Mouse (Mus musculus) small intestine, adult 2 months (tissue): ENCODE data around the gene Bcl11a. TPM values are rescaled to one million over a fixed set of nuclear protein-coding genes. Genes with fewer than 3 reads are reported as not detected.

Experiments used
- H3K27ac ChIP-seq: fragments of 200-500 bp; 2 replicates; pipeline ENCODE4 v1.5.1; 2012; ENCODE audit warnings: low read depth, low read length, control low read depth, inconsistent platforms; ENCODE audit not compliant: insufficient read depth
- H3K27me3 ChIP-seq: fragments of 200-500 bp; 2 replicates; pipeline ENCODE4 v1.6.1; 2012; ENCODE audit warnings: mild to moderate bottlenecking, moderate library complexity, low read length, inconsistent platforms; ENCODE audit not compliant: control insufficient read depth, insufficient read depth
- H3K36me3 ChIP-seq: fragments of 200-500 bp; 2 replicates; pipeline ENCODE4 v1.6.1; 2012; ENCODE audit warnings: mild to moderate bottlenecking, low read length, control low read depth, inconsistent platforms; ENCODE audit not compliant: control insufficient read depth, insufficient read depth
- H3K4me1 ChIP-seq: fragments of 200-500 bp; 2 replicates; pipeline ENCODE4 v1.6.1; 2012; ENCODE audit warnings: low read length, inconsistent platforms, mixed read lengths; ENCODE audit not compliant: control insufficient read depth, insufficient read depth, insufficient read length
- H3K4me3 ChIP-seq: fragments of 200-500 bp; 2 replicates; pipeline ENCODE4 v1.5.1; 2012; ENCODE audit warnings: low read depth, mild to moderate bottlenecking, control low read depth, inconsistent platforms, low read length, moderate library complexity
- CTCF ChIP-seq: fragments of 200-500 bp; IDR thresholded peaks from 2 replicates; pipeline ENCODE4 v1.5.1; 2012; ENCODE audit warnings: low read depth, mild to moderate bottlenecking, control low read depth, inconsistent platforms, low read length, moderate library complexity, mixed read lengths; ENCODE audit not compliant: insufficient replicate concordance, insufficient read length; ENCODE audit errors: extremely low read depth
- POLR2A ChIP-seq: fragments of 200-500 bp; IDR thresholded peaks from 2 replicates; pipeline ENCODE4 v1.6.1; 2012; ENCODE audit warnings: low read depth, mild to moderate bottlenecking, control low read depth, inconsistent platforms, low read length, moderate library complexity
- WGBS: fragments of 180-500 bp; shearing (Covaris S2); methylation state at CpG from one replicate; pipeline ENCODE4 v1.1.7; 2018; 5-methylcytosine and 5-hydroxymethylcytosine counted together
- polyA plus RNA-seq: library from polyadenylated mRNA; depleted of rRNA; stranded (reverse); fragments of >200 nt; gene quantifications from 2 replicates; pipeline ENCODE4 v1.2.3, GENCODE M21; 2012

Bcl11a gene
- polyA plus RNA-seq, 1 experiment: 3.7 TPM

- Histone ChIP-seq H3K4me3 (no peak overlapping the region), H3K4me1 (0 out of 2 replicates have a peak, but pooled peaks cover 3% of the 10 kb centered on the region), H3K27me3 (no peaks in the 10 kb centered on the region), H3K36me3 (no peaks in the 10 kb centered on the region), H3K27ac (no peak overlapping the region)
- TF ChIP-seq POLR2A (no peak), CTCF (no peak)
- 93% methylated on average over 2 of the region's 2 CpGs for WGBS
These were observed 32.3 kb downstream of the Bcl11a start for GRCm38 (mm10) chr11:24110113-24110512.

DNA sequence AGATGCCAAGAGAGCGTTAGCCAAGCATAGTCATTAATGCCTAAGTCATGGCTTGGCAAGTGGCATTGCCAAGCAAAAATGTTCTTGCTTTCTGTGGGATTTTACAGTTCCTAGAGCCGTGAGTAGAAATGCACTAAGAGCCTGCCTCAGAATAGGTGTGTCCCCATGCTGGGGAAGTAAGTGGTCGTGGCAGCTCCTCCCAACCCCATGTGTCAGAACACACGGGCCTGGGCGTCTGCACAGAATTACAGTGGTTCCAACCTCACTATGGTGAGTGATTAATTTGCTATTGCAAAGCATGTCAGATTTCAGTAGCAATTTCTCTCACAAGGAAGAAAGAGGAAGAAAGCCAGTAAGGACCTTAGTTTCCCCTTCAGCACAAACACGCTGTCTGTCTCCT, 33.9 kb downstream of the Bcl11a start:
- 30% methylated on average over 6 of the region's 6 CpGs for WGBS
- TF ChIP-seq CTCF: no peak
- no peak for TF ChIP-seq POLR2A
- H3K27me3 ChIP-seq: no peaks in the 10 kb centered on the region
- peaks cover 8% of the 10 kb centered on the region; the same call in 1 of the 2 replicates for H3K4me1 ChIP-seq
- H3K36me3 ChIP-seq: no peaks in the 10 kb centered on the region
- no peak overlapping the region for H3K27ac ChIP-seq
- no peak overlapping the region for H3K4me3 ChIP-seq

- peaks cover 18% of the 10 kb centered on the region; the same call in 1 of the 2 replicates for H3K4me1 ChIP-seq
- WGBS: 70% methylated on average over 12 of the region's 12 CpGs
- no peaks in the 10 kb centered on the region for H3K27me3 ChIP-seq
- H3K4me3 ChIP-seq: no peak overlapping the region
- no peaks in the 10 kb centered on the region for H3K36me3 ChIP-seq
- no peak overlapping the region for H3K27ac ChIP-seq
- TF ChIP-seq CTCF (no peak), POLR2A (no peak)
These were observed 37.3 kb downstream of the Bcl11a start for GRCm38 (mm10) chr11:24115017-24115752.

GRCm38 (mm10) chr11:24116041-24116440, 38.2 kb downstream of the Bcl11a start:
- H3K4me1 ChIP-seq: peaks cover 18% of the 10 kb centered on the region; the same call in 1 of the 2 replicates
- H3K36me3 ChIP-seq: no peaks in the 10 kb centered on the region
- no peak overlapping the region for H3K4me3 ChIP-seq
- no peaks in the 10 kb centered on the region for H3K27me3 ChIP-seq
- WGBS: 69% methylated on average over 2 of the region's 2 CpGs
- no peak for TF ChIP-seq CTCF
- TF ChIP-seq POLR2A: no peak
- no peak overlapping the region for H3K27ac ChIP-seq

DNA sequence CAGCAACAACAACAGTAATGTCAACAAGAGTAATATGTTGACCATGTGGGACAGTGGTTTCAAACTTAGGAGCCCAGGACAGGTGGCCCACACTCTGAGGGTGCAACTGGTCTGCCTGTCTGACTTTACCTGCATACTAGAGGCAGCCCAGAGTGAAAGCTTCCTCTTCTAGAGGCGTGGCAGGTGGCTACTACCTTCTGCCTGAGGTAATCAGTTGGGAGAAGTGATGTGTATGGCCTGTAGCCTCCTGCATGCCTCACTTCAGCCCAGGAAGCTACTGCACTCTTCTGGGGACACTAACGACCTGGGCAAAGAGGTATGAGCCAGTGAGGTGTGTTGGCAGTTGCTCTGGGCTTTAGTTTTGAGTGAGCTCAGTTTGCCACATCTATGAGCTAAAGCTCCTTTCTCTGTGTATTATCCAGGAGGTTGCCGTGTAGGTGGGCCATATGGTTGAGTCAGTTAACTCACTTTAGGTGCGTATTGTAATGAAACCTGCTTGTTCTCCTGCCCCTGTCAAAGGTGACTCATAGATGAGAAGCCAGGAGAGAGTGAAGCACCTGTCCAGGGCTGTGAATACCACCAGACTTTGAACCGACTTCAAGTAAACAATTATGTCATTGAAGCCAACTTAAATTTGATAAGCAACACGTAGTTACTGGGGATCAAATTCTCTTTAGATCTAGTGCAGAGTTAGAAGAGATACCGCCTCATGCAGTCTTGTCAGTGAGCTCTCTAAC, 38.9 kb downstream of the Bcl11a start:
- Histone ChIP-seq H3K27me3 (no peaks in the 10 kb centered on the region), H3K4me3 (no peak overlapping the region), H3K4me1 (peaks cover 16% of the 10 kb centered on the region; the same call in 1 of the 2 replicates), H3K27ac (peak overlapping the region; percentile 76), H3K36me3 (no peaks in the 10 kb centered on the region)
- TF ChIP-seq POLR2A (no peak), CTCF (no peak)
- 21% methylated on average over 7 of the region's 7 CpGs for WGBS

GRCm38 (mm10) chr11:24121136-24121535, 43.3 kb downstream of the Bcl11a start:
- 91% methylated on average over 9 of the region's 9 CpGs for WGBS
- Histone ChIP-seq H3K4me3 (no peak overlapping the region), H3K27me3 (no peaks in the 10 kb centered on the region), H3K36me3 (no peaks in the 10 kb centered on the region), H3K4me1 (peaks cover 25% of the 10 kb centered on the region; the same call in 1 of the 2 replicates), H3K27ac (no peak overlapping the region)
- no peak for TF ChIP-seq POLR2A
- TF ChIP-seq CTCF: no peak

DNA sequence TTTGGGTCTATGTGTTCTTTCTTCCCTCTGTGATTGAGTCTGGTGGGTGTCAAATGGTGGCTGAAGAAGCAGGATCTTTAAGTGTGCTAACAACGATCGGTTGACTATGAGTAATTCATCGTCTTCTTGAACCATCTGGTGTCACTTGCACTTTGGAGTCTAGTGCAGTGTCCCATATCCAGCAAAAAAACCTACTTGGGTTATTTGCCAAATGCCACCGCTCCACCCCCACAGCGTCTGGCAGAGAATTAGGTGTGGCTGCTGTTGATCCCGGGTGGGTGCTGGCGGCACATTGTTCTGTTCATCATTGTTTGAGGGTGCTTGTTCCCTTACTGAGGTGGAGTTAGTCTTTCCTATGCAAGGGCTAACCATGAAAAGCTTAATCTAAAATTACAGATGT, 45.0 kb downstream of the Bcl11a start:
- TF ChIP-seq POLR2A (no peak), CTCF (no peak)
- H3K36me3 ChIP-seq: no peaks in the 10 kb centered on the region
- 0 out of 2 replicates have a peak overlapping the region, but pooled peaks have one; percentile 20 for H3K27ac ChIP-seq
- H3K27me3 ChIP-seq: no peaks in the 10 kb centered on the region
- peaks cover 22% of the 10 kb centered on the region for H3K4me1 ChIP-seq
- WGBS: 22% methylated on average over 7 of the region's 7 CpGs
- no peak overlapping the region for H3K4me3 ChIP-seq
